Mouse (Mus musculus) 416B (cell line): ENCODE data around the gene Rpl39.
"Not testable (repeated sequence)": the region's sequence is repeated elsewhere in the genome, so short reads cannot be mapped to it uniquely, and the experiment has no call there.

ENCODE experiments used
- DNase-seq: peaks from one replicate; pipeline ENCODE4 v3.0.0; 2011; ENCODE audit warnings: low read depth

Rpl39 gene

DNA sequence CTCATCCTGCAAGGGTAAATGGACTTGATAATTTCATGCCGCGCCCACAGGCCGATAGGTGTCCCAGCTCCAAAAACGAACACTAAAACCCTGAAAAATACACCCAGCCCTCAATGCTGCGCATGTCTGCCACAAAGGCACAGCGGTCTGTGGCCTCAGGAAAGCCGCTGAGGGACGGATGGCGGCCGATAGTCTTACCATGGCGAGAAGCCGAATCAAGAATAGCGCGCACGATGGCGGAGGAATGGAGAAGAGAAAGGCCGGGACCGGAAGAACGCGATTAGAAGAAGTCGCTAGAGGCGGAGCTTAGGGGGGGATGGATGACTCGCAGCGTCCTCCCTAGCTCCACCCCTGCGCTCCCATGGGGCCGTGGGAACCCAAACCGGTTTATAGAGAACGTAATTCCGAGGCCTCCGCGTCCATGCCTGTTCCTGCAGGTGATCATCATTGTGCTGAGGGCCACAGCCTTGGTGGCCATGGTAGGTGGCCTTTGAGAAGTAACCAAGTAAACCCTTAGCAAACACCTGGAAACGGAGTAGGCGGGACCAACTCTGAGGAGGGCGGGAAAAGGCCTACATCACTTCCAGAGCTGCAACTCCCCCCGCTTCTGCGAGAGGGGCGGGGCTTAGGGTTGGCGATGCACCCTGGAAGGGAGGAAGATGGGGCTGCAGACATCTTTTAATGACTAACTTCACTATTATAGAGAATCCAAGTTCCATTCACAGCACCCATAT, at the start of gene Rpl39:
Gene Rpl39 (minus strand): TSS at position 476 of the 734 bp plus-strand sequence.
- DNase-seq = peak; percentile 95

DNA sequence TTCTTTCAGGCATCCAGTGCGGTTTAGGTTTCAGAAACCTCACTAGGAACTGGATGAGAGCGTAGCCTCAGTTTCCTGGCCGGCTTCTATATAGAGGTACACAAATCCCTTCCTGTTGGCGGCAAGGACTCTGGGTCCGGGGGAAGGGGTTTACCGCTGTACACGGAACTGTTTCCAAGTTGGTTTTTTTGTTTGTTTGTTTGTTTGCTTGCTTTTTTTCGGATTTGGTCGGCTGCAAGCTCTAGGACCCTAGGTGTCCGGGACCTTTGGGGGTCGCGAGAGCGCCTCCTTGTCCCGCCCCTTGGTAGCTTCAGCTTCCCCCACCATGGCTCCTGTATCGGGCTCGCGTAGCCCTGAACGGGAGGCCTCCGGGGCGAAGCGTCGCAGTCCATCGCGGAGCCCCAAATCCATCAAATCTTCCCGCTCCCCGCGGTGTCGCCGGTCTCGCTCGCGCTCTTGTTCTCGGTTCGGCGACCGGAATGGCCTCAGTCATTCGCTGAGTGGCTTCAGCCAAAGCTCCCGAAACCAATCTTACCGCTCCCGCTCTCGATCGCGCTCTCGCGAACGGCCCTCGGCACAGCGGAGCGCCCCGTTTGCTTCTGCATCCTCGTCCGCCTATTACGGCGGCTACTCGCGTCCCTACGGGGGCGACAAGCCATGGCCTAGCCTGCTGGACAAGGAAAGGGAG, 41.6 kb upstream of the Rpl39 start, which contains the start of gene Nkap:
Gene Nkap (plus strand): TSS at position 125 of the 688 bp plus-strand sequence.
- DNase-seq = peak; percentile 90

DNA sequence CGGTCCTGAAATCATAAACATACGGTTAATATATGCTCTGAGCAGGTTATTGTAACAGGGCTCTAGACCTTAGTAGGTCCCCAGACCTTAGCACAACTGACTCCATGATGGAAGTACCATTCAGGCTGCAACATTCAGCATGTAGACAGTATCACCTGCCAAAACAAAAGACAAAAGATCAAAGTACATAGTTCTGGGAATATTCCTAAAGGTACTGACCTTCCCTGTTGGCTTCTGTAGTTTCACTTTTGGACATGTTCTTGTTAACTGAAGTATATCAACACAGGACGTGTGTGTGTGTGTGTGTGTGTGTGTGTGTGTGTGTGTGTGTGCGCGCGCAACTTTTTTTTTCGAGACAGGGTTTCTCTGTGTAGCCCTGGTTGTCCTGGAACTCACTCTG, 40.3 kb upstream of the Rpl39 start:
- DNase-seq = no peak

DNA sequence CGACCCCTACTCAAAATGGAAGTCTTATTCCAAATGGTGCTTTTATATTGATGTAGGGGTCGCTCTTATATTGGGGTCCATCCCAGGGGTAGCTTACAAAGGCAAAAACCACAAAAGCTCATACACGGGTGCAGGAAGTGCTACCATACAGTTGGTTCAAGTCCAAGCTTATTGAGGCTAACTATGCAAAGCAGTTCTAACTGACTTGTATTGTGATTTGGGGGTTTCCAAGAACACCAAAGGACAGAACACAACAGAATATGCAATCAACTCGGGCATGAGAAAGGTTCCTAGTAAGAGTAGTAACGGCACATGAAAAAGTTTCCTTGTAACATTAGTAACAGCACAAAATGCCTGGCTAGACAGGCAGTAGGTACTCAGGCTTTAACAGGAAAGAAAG, 35.0 kb upstream of the Rpl39 start:
- no peak for DNase-seq

DNA sequence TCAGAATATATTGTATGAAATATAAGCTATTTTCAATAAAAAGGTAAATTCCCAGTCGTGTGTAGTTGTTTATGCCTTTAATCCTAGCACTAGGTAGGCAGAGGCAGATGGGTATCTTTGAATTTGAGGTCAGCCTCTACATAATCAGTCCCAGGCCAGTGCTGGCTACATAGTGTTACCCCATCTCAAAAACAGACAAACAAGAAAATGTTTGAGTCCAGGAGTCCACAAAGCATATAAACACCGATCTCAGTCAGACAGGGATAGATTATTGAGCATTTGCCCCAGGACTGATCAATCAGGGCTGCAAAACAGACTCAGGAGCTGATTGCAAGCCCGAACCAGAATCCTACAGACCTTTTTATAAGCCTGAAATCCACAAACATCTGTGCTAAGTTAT, 34.4 kb upstream of the Rpl39 start:
- no peak for DNase-seq

DNA sequence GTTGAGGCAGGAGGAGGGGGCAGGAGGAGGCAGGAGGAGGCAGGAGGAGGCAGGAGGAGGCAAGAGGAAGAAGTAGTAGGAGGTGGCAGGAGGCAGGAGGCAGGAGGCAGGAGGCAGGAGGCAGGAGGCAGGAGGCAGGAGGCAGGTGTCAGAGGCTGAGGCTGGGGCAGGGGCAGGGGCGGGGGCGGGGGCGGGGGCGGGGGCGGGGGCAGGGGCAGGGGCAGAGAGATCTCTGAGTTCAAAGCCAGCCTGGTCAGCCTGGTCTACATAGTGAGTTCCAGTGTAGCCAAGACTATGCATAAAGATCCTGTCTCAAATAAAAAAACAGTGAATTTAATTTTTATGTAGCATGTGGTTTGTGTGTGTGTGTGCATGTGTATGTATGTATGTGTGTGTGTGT, 31.9 kb upstream of the Rpl39 start:
- no peak for DNase-seq

GRCm38 (mm10) chrX:37110881-37111193, 25.6 kb upstream of the Rpl39 start:
- DNase-seq = peak; percentile 21

GRCm38 (mm10) chrX:37110193-37110880, 25.1 kb upstream of the Rpl39 start, which contains the start of gene Upf3b:
TSS of gene Upf3b (minus strand) at chrX:37110322.
- peak; percentile 98 for DNase-seq

GRCm38 (mm10) chrX:37109526-37110192, 24.5 kb upstream of the Rpl39 start:
- no peak for DNase-seq

- no peak for DNase-seq
These were observed 18.6 kb upstream of the Rpl39 start for GRCm38 (mm10) chrX:37103826-37104225.

DNA sequence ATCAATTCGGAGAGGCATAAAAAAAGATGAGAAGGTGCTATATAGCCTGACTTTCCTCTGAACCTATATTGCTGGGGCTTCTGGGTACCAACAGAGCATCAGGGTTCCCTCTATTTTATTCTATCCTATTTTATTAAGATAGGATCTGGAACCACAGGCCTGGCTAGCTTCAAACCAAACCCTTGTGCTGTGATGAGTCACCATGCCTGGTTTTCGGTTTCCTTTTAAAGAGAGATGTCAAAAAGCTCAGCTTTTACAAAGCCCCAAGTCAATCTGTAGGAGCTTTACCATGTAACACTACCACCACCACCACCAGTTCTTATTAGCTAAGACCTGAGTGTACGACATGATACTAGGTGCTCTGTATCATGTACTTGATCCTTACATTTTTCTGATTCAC, 13.5 kb upstream of the Rpl39 start:
- DNase-seq = peak; percentile 75

- no peak for DNase-seq
These were observed 10.0 kb upstream of the Rpl39 start for GRCm38 (mm10) chrX:37095106-37095768.

- DNase-seq = peak; percentile 37
These were observed 6.3 kb upstream of the Rpl39 start for GRCm38 (mm10) chrX:37091457-37091856.

- no peak for DNase-seq
These were observed 3.6 kb upstream of the Rpl39 start for GRCm38 (mm10) chrX:37088778-37089177.

DNA sequence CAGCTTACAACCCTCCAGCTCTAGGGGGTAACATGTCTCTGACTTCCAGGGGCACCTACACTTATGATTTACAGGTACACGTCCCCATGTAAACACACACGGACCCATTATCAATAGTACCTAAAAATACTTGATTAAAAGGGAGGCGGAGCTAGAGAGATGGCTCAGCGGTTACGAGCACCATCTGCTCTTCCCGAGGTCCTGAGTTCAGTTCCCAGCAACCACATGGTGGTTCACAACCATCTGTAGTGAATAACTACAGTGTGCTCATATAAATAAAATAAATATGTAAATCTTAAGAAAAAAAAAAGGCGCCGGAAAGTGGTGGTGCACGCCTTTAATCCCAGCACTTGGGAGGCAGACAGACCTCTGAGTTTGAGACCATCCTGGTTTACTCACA, 463 bp upstream of the Rpl39 start:
- DNase-seq = no peak

- peak; percentile 52 for DNase-seq
These were observed 780 bp downstream of the Rpl39 start for GRCm38 (mm10) chrX:37084318-37084926.

GRCm38 (mm10) chrX:37081194-37081593, 4.0 kb downstream of the Rpl39 start:
- DNase-seq = no peak

DNA sequence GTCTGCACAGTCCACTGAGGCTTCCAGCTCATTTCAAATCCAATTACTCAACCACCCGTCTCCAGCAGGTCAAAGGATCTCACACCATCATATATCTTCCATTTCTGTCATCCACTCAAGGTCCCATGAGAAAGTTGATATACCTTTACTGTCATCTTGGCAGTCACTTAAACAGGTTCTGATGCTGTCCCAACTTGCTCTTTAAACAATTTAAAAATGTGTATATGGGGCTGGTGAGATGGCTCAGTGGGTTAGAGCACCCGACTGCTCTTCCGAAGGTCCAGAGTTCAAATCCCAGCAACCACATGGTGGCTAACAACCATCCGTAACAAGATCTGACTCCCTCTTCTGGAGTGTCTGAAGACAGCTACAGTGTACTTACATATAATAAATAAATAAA, 4.9 kb downstream of the Rpl39 start:
- DNase-seq = not testable (repeated sequence)

DNA sequence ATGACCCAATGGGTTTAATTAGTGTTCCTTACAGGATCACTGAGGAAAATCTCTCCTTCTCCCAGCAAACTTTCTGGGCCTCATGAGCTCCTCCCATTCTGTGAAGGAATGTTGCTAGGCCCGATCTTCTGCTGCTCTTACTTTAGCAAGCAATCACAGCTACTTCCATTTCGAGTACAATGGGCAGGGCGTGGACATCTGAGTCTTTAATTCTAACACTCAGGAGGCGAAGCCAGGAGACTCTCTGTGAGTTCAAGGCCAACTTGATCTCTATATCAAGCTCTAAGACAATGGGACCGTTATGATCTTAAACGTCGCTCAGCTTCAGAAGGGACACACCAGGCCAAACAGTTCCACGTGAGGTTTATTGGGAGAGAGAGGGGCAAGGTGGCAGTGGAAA, 8.6 kb downstream of the Rpl39 start:
- DNase-seq = no peak

DNA sequence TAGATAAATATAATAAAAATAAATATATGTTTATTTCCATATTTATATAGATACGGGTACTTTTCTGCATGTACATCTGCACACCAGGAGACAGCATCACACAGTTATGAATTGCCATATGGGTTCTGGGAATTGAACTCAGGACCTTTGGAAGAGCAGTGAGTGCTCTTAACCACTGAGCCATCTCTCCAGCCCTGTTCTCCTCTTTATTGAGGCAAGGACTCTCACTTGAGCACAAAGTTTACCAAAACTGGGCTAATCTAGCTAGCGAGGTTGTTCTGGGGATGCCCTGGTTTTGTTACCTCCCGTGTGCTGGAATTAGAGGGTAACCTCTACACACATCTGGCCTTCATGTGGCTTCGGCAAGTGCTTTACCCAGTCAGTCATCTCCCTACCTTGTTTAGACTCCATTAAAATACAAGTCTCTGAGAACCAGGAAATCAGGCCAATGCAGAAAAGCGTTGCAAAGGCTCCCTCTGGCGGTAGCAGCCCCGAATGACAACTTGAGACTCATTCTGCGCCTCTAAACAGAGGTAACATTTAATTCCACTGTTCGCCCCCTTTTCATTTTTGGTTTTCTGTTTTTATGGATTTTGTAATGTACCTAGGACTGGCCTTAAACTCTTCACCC, 10.8 kb downstream of the Rpl39 start:
- peak; percentile 71 for DNase-seq

GRCm38 (mm10) chrX:37068766-37069165, 16.4 kb downstream of the Rpl39 start:
- DNase-seq = peak; percentile 52
